Mouse (Mus musculus): ENCODE results near the gene Cyb561d2.

GRCm38 (mm10) chr9:107551117-107551889, 9.3 kb upstream of the Cyb561d2 start, which contains the start of gene Rassf1:
- TF ChIP-seq MYOG (IDR thresholded peaks at IDR 0.05; ENCODE audit: control insufficient read depth in 1 of 3, insufficient read depth in 1 of 3, insufficient read length in 2 of 3, low read depth in 2 of 3) (peak in 1 of 3 experiments; percentile 53), POLR2A (IDR thresholded peaks at IDR 0.05; ENCODE audit: insufficient read length, low read depth) (peak; percentile 90), TCF12 (IDR thresholded peaks at IDR 0.05; ENCODE audit: insufficient read depth, poor library complexity, severe bottlenecking) (no peak), USF1 (IDR thresholded peaks at IDR 0.05; ENCODE audit: low read depth) (no peak)
